Mouse (Mus musculus): ENCODE results near the gene Fam13c.
"Not testable (repeated sequence)": the region's sequence is repeated elsewhere in the genome, so short reads cannot be mapped to it uniquely, and the experiment has no call there.

Gene Fam13c

GRCm38 (mm10) chr10:70439676-70440521, at the start of gene Fam13c:
Gene Fam13c, plus strand, starts transcription at chr10:70440481.
- DNase-seq (ENCODE audit: low spot score in 2 of 2) = peak in 1 of 2 experiments; percentile 26

GRCm38 (mm10) chr10:70395900-70396299, 44.4 kb upstream of the Fam13c start:
- no peak for DNase-seq (ENCODE audit: low spot score in 2 of 2)

GRCm38 (mm10) chr10:70398224-70398623, 42.1 kb upstream of the Fam13c start:
- DNase-seq (ENCODE audit: low spot score in 2 of 2) = peak in 1 of 2 experiments; percentile 23

- no peak for DNase-seq (ENCODE audit: low spot score in 2 of 2)
Observed at GRCm38 (mm10) chr10:70402006-70402405, 38.3 kb upstream of the Fam13c start.

- DNase-seq (ENCODE audit: low spot score in 2 of 2) = no peak
Observed at GRCm38 (mm10) chr10:70402711-70403110, 37.6 kb upstream of the Fam13c start.

GRCm38 (mm10) chr10:70417811-70418486, 22.3 kb upstream of the Fam13c start:
- no peak for DNase-seq (ENCODE audit: low spot score in 2 of 2)

GRCm38 (mm10) chr10:70419282-70420264, 20.7 kb upstream of the Fam13c start:
- DNase-seq (ENCODE audit: low spot score in 2 of 2) = no peak

- DNase-seq (ENCODE audit: low spot score in 2 of 2) = no peak
Observed at GRCm38 (mm10) chr10:70426373-70426772, 13.9 kb upstream of the Fam13c start.

GRCm38 (mm10) chr10:70428121-70428662, 12.1 kb upstream of the Fam13c start:
- DNase-seq (ENCODE audit: low spot score in 2 of 2) = no peak

GRCm38 (mm10) chr10:70429341-70429740, 10.9 kb upstream of the Fam13c start:
- DNase-seq (ENCODE audit: low spot score in 2 of 2) = no peak

GRCm38 (mm10) chr10:70433334-70433733, 6.9 kb upstream of the Fam13c start:
- no peak for DNase-seq (ENCODE audit: low spot score in 2 of 2)

GRCm38 (mm10) chr10:70433736-70434135, 6.5 kb upstream of the Fam13c start:
- not testable (repeated sequence) for DNase-seq (ENCODE audit: low spot score in 2 of 2)

GRCm38 (mm10) chr10:70436656-70437055, 3.6 kb upstream of the Fam13c start:
- DNase-seq (ENCODE audit: low spot score in 2 of 2) = no peak

- DNase-seq (ENCODE audit: low spot score in 2 of 2) = no peak
Observed at GRCm38 (mm10) chr10:70437289-70437688, 3.0 kb upstream of the Fam13c start.

GRCm38 (mm10) chr10:70440639-70441461, 569 bp downstream of the Fam13c start:
- peak; percentile 60 to 76 for DNase-seq (ENCODE audit: low spot score in 2 of 2)

GRCm38 (mm10) chr10:70442156-70442555, 1.9 kb downstream of the Fam13c start:
- no peak for DNase-seq (ENCODE audit: low spot score in 2 of 2)

GRCm38 (mm10) chr10:70442623-70443022, 2.3 kb downstream of the Fam13c start:
- DNase-seq (ENCODE audit: low spot score in 2 of 2) = no peak

- DNase-seq (ENCODE audit: low spot score in 2 of 2) = no peak
Observed at GRCm38 (mm10) chr10:70447787-70448186, 7.5 kb downstream of the Fam13c start.

GRCm38 (mm10) chr10:70449206-70449605, 8.9 kb downstream of the Fam13c start:
- DNase-seq (ENCODE audit: low spot score in 2 of 2) = no peak

GRCm38 (mm10) chr10:70455886-70456305, 15.6 kb downstream of the Fam13c start:
- peak in 1 of 2 experiments; percentile 38 for DNase-seq (ENCODE audit: low spot score in 2 of 2)

All from frontal cortex, postnatal 10 days (tissue).